Mouse (Mus musculus): ENCODE results near the gene Napsa. TPM values are rescaled to one million over a fixed set of nuclear protein-coding genes. Genes with fewer than 3 reads are reported as not detected.

The Napsa gene
- polyA plus RNA-seq, 1 experiment, result not detected

- no peak for TF ChIP-seq MYOG (IDR thresholded peaks at IDR 0.05; ENCODE audit: control insufficient read depth, extremely low read depth, insufficient read length)
- no peak for TF ChIP-seq CEBPB (IDR thresholded peaks at IDR 0.05; ENCODE audit: low read depth)
- no peak for TF ChIP-seq MYOD1 (IDR thresholded peaks at IDR 0.05; ENCODE audit: control insufficient read depth, insufficient read length, low read depth)
- no peak for TF ChIP-seq MAX (IDR thresholded peaks at IDR 0.05)
Measured at GRCm38 (mm10) chr7:44615987-44616386, 43.8 kb downstream of the Napsa start.

GRCm38 (mm10) chr7:44617059-44617458, 44.9 kb downstream of the Napsa start:
- no peak overlapping the region for H3K4me3 ChIP-seq (ENCODE audit: insufficient read depth, poor library complexity, severe bottlenecking)
- H3K27me3 ChIP-seq (ENCODE audit: control insufficient read depth, insufficient read depth, insufficient read length), result peaks cover 32% of the 10 kb centered on the region
- H3K79me3 ChIP-seq (ENCODE audit: low read depth), result no peaks in the 10 kb centered on the region
- no peaks in the 10 kb centered on the region for H3K79me2 ChIP-seq (ENCODE audit: control insufficient read depth, insufficient read depth)
- TF ChIP-seq CTCF (IDR thresholded peaks at IDR 0.05; ENCODE audit: control insufficient read depth, insufficient read depth, insufficient read length) (no peak), MYOD1 (IDR thresholded peaks at IDR 0.05; ENCODE audit: control insufficient read depth, insufficient read length, low read depth) (no peak), MYOG (IDR thresholded peaks at IDR 0.05; ENCODE audit: control insufficient read depth, extremely low read depth, insufficient read length) (no peak), USF1 (IDR thresholded peaks at IDR 0.05; ENCODE audit: low read depth) (no peak), FOSL1 (IDR thresholded peaks at IDR 0.05; ENCODE audit: insufficient read depth, low read length, poor library complexity, severe bottlenecking) (no peak), CEBPB (IDR thresholded peaks at IDR 0.05; ENCODE audit: low read depth) (no peak), MAX (IDR thresholded peaks at IDR 0.05) (no peak)
- no peaks in the 10 kb centered on the region for H3K36me3 ChIP-seq (ENCODE audit: control insufficient read depth, insufficient read depth)
- H3ac ChIP-seq (ENCODE audit: control insufficient read depth, insufficient read length, low read depth), result no peak overlapping the region

More at GRCm38 (mm10) chr7:44615987-44616386, 43.8 kb downstream of the Napsa start:
- Histone ChIP-seq H3K79me2 (ENCODE audit: control insufficient read depth, insufficient read depth) (no peaks in the 10 kb centered on the region), H3K36me3 (ENCODE audit: control insufficient read depth, insufficient read depth) (no peaks in the 10 kb centered on the region), H3K27me3 (ENCODE audit: control insufficient read depth, insufficient read depth, insufficient read length) (peaks cover 41% of the 10 kb centered on the region), H3K4me3 (ENCODE audit: insufficient read depth, poor library complexity, severe bottlenecking) (no peak overlapping the region), H3ac (ENCODE audit: control insufficient read depth, insufficient read length, low read depth) (no peak overlapping the region), H3K79me3 (ENCODE audit: low read depth) (no peaks in the 10 kb centered on the region)

DNA sequence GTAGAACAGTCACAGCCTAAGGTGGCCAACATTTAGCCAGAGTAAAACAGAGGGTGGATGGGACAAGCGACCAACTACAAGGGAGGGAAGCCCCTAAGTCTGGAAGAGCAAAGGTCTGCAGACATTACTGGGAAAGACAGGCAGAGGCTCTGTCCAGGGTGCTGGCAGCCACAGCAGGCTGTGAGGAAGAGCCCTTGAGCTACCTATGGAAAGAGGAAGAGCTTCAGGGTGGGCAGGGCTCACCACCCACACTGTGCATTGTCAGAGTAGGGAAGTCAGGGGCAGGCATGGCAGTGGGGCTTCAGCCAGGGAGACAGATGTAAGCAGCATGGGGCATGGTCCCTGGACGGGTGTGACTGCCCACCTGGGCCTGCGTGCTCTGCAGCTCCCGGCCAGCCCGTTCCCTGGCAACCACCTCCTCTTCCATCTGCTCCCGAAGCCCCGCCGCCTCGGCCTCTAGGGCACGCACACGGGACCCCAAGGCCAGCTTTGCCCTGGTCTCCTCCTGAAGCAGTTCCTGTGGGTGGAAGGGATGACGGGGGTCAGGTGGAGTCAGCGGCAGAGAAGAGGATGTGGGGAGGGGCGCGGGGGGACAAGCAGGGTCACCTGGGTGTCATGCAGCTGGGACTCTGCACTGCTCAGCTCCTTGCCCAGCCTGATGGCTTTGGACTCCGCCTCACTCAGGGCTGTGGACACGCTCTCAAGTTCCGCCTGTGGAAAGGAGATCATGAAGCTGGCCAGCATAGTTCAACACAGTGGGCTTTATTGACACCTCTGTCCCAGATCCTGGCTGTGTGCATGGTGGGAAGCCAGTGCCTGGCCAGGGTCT, 51.7 kb downstream of the Napsa start:
- H3K4me3 ChIP-seq (ENCODE audit: insufficient read depth, poor library complexity, severe bottlenecking), result no peak overlapping the region
- H3K36me3 ChIP-seq (ENCODE audit: control insufficient read depth, insufficient read depth), result no peaks in the 10 kb centered on the region
- H3K27me3 ChIP-seq (ENCODE audit: control insufficient read depth, insufficient read depth, insufficient read length), result peaks cover 19% of the 10 kb centered on the region
- TF ChIP-seq MYOD1 (IDR thresholded peaks at IDR 0.05; ENCODE audit: control insufficient read depth, insufficient read length, low read depth), result no peak
- no peak for TF ChIP-seq USF1 (IDR thresholded peaks at IDR 0.05; ENCODE audit: low read depth)
- TF ChIP-seq MAX (IDR thresholded peaks at IDR 0.05), result no peak
- TF ChIP-seq CEBPB (IDR thresholded peaks at IDR 0.05; ENCODE audit: low read depth), result no peak
- no peak for TF ChIP-seq CTCF (IDR thresholded peaks at IDR 0.05; ENCODE audit: control insufficient read depth, insufficient read depth, insufficient read length)
- no peak for TF ChIP-seq MYOG (IDR thresholded peaks at IDR 0.05; ENCODE audit: control insufficient read depth, extremely low read depth, insufficient read length)
- TF ChIP-seq FOSL1 (IDR thresholded peaks at IDR 0.05; ENCODE audit: insufficient read depth, low read length, poor library complexity, severe bottlenecking), result no peak
- H3K79me3 ChIP-seq (ENCODE audit: low read depth), result no peaks in the 10 kb centered on the region
- H3K79me2 ChIP-seq (ENCODE audit: control insufficient read depth, insufficient read depth), result no peaks in the 10 kb centered on the region
- H3ac ChIP-seq (ENCODE audit: control insufficient read depth, insufficient read length, low read depth), result no peak overlapping the region

DNA sequence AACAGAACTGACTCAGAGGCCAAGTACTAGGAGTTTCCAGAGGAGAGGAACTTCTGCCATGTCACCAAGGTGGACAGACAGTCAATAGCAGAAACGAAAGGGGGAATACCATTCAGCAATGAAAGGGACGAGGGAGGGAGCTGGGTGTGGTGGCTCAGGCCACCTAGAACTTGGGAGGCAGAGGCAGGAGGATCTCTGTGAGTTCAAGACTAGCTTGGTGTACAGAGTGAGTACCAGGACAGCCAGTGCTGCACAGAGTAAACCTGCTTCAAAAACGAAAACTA, 52.3 kb downstream of the Napsa start:
- H3K79me2 ChIP-seq (ENCODE audit: control insufficient read depth, insufficient read depth), result no peaks in the 10 kb centered on the region
- H3K4me3 ChIP-seq (ENCODE audit: insufficient read depth, poor library complexity, severe bottlenecking), result no peak overlapping the region
- no peak for TF ChIP-seq USF1 (IDR thresholded peaks at IDR 0.05; ENCODE audit: low read depth)
- TF ChIP-seq MYOG (IDR thresholded peaks at IDR 0.05; ENCODE audit: control insufficient read depth, extremely low read depth, insufficient read length), result no peak
- no peak for TF ChIP-seq MYOD1 (IDR thresholded peaks at IDR 0.05; ENCODE audit: control insufficient read depth, insufficient read length, low read depth)
- TF ChIP-seq FOSL1 (IDR thresholded peaks at IDR 0.05; ENCODE audit: insufficient read depth, low read length, poor library complexity, severe bottlenecking), result no peak
- TF ChIP-seq CTCF (IDR thresholded peaks at IDR 0.05; ENCODE audit: control insufficient read depth, insufficient read depth, insufficient read length), result no peak
- TF ChIP-seq CEBPB (IDR thresholded peaks at IDR 0.05; ENCODE audit: low read depth), result no peak
- H3K27me3 ChIP-seq (ENCODE audit: control insufficient read depth, insufficient read depth, insufficient read length), result peaks cover 23% of the 10 kb centered on the region
- no peaks in the 10 kb centered on the region for H3K36me3 ChIP-seq (ENCODE audit: control insufficient read depth, insufficient read depth)
- H3K79me3 ChIP-seq (ENCODE audit: low read depth), result no peaks in the 10 kb centered on the region
- no peak overlapping the region for H3ac ChIP-seq (ENCODE audit: control insufficient read depth, insufficient read length, low read depth)

- Histone ChIP-seq H3ac (ENCODE audit: control insufficient read depth, insufficient read length, low read depth) (no peak overlapping the region), H3K36me3 (ENCODE audit: control insufficient read depth, insufficient read depth) (no peaks in the 10 kb centered on the region), H3K27me3 (ENCODE audit: control insufficient read depth, insufficient read depth, insufficient read length) (peaks cover 23% of the 10 kb centered on the region), H3K4me3 (ENCODE audit: insufficient read depth, poor library complexity, severe bottlenecking) (no peak overlapping the region), H3K79me3 (ENCODE audit: low read depth) (no peaks in the 10 kb centered on the region), H3K79me2 (ENCODE audit: control insufficient read depth, insufficient read depth) (no peaks in the 10 kb centered on the region)
- no peak for TF ChIP-seq MYOD1 (IDR thresholded peaks at IDR 0.05; ENCODE audit: control insufficient read depth, insufficient read length, low read depth)
- TF ChIP-seq CEBPB (IDR thresholded peaks at IDR 0.05; ENCODE audit: low read depth), result no peak
- TF ChIP-seq CTCF (IDR thresholded peaks at IDR 0.05; ENCODE audit: control insufficient read depth, insufficient read depth, insufficient read length), result no peak
- TF ChIP-seq USF1 (IDR thresholded peaks at IDR 0.05; ENCODE audit: low read depth), result no peak
Measured at GRCm38 (mm10) chr7:44624828-44625227, 52.6 kb downstream of the Napsa start.
